Mouse (Mus musculus): Measurements from ENCODE around the gene Fam241b. TPM values are rescaled to one million over a fixed set of nuclear protein-coding genes. Genes with fewer than 3 reads are reported as not detected.

Gene Fam241b
- polyA plus RNA-seq (2012; rRNA removed) (8.4 and 8.5 TPM in 2 replicates), polyA plus RNA-seq (2014; fragmentation: Nextera tagmentation; extraction: Ambion mirVana) (5.0 and 5.4 TPM in 2 replicates)

DNA sequence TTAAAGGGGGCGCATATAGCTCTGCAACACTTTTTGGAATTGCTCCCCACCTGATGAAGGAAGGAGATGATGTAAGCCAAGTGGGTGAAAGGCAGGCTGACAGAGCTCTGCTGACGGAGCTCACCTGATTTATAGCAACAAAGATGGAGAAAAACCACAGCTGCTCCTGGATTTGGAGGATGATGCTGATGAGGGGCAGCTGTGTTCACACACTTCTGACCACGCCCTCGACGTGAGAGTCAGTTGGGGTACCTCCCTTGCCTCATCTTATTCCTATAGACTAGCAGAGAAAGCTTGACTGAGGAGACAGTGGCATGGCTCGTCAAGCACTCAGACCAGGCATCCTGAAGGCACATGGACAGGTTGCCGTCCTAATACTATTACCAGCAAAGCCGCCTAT, at the start of gene Fam241b:
Fam241b (minus strand) TSS at position 101 of the 400 bp plus-strand sequence.
- WGBS = 52% methylated on average over 8 of the region's 8 CpGs
- DNase-seq (ENCODE audit: low spot score) (no peak), ATAC-seq (ENCODE audit: low FRiP score, low read depth) (no peak)
- no peaks in the 10 kb centered on the region for H3K4me1 ChIP-seq (ENCODE audit: control insufficient read depth, insufficient read depth, low read length)
- no peak within 1 kb of the TSS for H3K4me3 ChIP-seq (replicated peaks; ENCODE audit: low read length)
- H3K9me3 ChIP-seq (ENCODE audit: control insufficient read depth, low read length) = no peaks in the 10 kb centered on the region
- no peak for TF ChIP-seq POLR2A (IDR thresholded peaks at IDR 0.05; ENCODE audit: borderline replicate concordance, extremely low read depth, insufficient read depth, insufficient read length)
- no peak within 1 kb of the TSS for H3K9ac ChIP-seq (ENCODE audit: low read depth, low read length, severe bottlenecking)
- H3K4me2 ChIP-seq (replicated peaks; ENCODE audit: low read depth, low read length, severe bottlenecking) = no peak within 1 kb of the TSS
- no peaks in the 10 kb centered on the region for H3K27me3 ChIP-seq (ENCODE audit: control insufficient read depth, insufficient read depth, low read length)
- H3K36me3 ChIP-seq (ENCODE audit: control insufficient read depth, insufficient read depth, low read length) = no peaks in the 10 kb centered on the region
- H3K27ac ChIP-seq (replicated peaks; ENCODE audit: low read depth, low read length) = no peak within 1 kb of the TSS

DNA sequence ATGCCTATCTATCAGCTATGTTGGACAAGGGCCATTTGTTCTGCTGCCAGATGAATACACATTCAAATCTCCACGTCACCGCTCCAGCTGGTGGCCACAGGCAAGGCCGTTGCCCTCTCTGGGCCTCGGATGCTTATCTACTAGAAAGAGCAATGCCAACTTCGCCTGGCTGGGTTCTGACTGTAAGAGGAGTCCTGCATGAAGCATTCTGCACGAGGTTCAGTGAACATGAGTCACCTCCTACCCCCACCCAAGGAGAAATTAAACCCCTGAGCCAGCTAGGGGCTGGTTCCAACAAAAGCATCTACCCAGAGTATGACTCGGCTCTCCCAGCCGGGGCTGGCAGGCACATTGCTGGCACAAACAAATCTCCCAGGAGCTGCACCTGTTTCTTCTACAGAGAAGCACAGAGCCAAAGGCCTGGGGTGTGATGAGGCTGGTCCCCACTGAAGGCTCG, 49.0 kb upstream of the Fam241b start:
- Histone ChIP-seq H3K4me2 (replicated peaks; ENCODE audit: low read depth, low read length, severe bottlenecking) (no peak overlapping the region), H3K27me3 (ENCODE audit: control insufficient read depth, insufficient read depth, low read length) (no peaks in the 10 kb centered on the region), H3K4me3 (replicated peaks; ENCODE audit: low read length) (no peak overlapping the region), H3K9me3 (ENCODE audit: control insufficient read depth, low read length) (no peaks in the 10 kb centered on the region), H3K27ac (replicated peaks; ENCODE audit: low read depth, low read length) (no peak overlapping the region), H3K36me3 (ENCODE audit: control insufficient read depth, insufficient read depth, low read length) (no peaks in the 10 kb centered on the region), H3K9ac (ENCODE audit: low read depth, low read length, severe bottlenecking) (no peak overlapping the region), H3K4me1 (ENCODE audit: control insufficient read depth, insufficient read depth, low read length) (no peaks in the 10 kb centered on the region; the same call in 1 of the 2 replicates)
- ATAC-seq (ENCODE audit: low FRiP score, low read depth) (no peak), DNase-seq (ENCODE audit: low spot score) (no peak)
- no peak for TF ChIP-seq POLR2A (IDR thresholded peaks at IDR 0.05; ENCODE audit: borderline replicate concordance, extremely low read depth, insufficient read depth, insufficient read length)
- 63% methylated on average over 9 of the region's 9 CpGs for WGBS

DNA sequence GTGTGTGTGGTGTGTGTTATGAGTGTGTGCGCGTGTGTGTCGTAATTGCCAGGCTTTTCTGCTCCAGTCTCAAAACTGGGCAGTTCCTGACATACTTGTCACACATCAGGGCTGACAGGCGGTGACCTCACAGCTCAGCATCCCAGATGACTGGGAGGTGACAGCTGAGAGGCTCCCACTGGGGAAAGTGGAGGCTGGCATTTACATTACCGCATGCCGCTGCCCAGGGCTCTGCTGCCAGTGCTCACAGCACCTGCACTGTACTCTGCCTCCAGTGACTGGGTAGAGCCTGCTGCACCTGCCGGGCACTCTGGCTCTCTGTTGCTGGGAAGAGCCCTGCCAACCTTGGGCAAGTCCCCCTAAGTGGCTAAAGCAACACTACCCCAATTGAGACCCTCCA, 47.1 kb upstream of the Fam241b start:
- no peak overlapping the region for H3K27ac ChIP-seq (replicated peaks; ENCODE audit: low read depth, low read length)
- WGBS = 89% methylated on average over 7 of the region's 7 CpGs
- no peak overlapping the region for H3K4me2 ChIP-seq (replicated peaks; ENCODE audit: low read depth, low read length, severe bottlenecking)
- no peaks in the 10 kb centered on the region; the same call in 1 of the 2 replicates for H3K4me1 ChIP-seq (ENCODE audit: control insufficient read depth, insufficient read depth, low read length)
- no peak for TF ChIP-seq POLR2A (IDR thresholded peaks at IDR 0.05; ENCODE audit: borderline replicate concordance, extremely low read depth, insufficient read depth, insufficient read length)
- ATAC-seq (ENCODE audit: low FRiP score, low read depth) (no peak), DNase-seq (ENCODE audit: low spot score) (no peak)
- no peak overlapping the region for H3K9ac ChIP-seq (ENCODE audit: low read depth, low read length, severe bottlenecking)
- H3K4me3 ChIP-seq (replicated peaks; ENCODE audit: low read length) = no peak overlapping the region
- H3K36me3 ChIP-seq (ENCODE audit: control insufficient read depth, insufficient read depth, low read length) = no peaks in the 10 kb centered on the region
- H3K9me3 ChIP-seq (ENCODE audit: control insufficient read depth, low read length) = no peaks in the 10 kb centered on the region
- H3K27me3 ChIP-seq (ENCODE audit: control insufficient read depth, insufficient read depth, low read length) = no peaks in the 10 kb centered on the region

- no peak for TF ChIP-seq POLR2A (IDR thresholded peaks at IDR 0.05; ENCODE audit: borderline replicate concordance, extremely low read depth, insufficient read depth, insufficient read length)
- WGBS = 80% methylated on average over 2 of the region's 4 CpGs
- Histone ChIP-seq H3K27ac (replicated peaks; ENCODE audit: low read depth, low read length) (no peak overlapping the region), H3K4me1 (ENCODE audit: control insufficient read depth, insufficient read depth, low read length) (no peaks in the 10 kb centered on the region), H3K9ac (ENCODE audit: low read depth, low read length, severe bottlenecking) (no peak overlapping the region), H3K9me3 (ENCODE audit: control insufficient read depth, low read length) (no peaks in the 10 kb centered on the region), H3K27me3 (ENCODE audit: control insufficient read depth, insufficient read depth, low read length) (no peaks in the 10 kb centered on the region), H3K4me3 (replicated peaks; ENCODE audit: low read length) (no peak overlapping the region), H3K36me3 (ENCODE audit: control insufficient read depth, insufficient read depth, low read length) (no peaks in the 10 kb centered on the region), H3K4me2 (replicated peaks; ENCODE audit: low read depth, low read length, severe bottlenecking) (no peak overlapping the region)
- no peak for ATAC-seq (ENCODE audit: low FRiP score, low read depth)
- DNase-seq (ENCODE audit: low spot score) = no peak
These were observed 46.2 kb upstream of the Fam241b start for GRCm38 (mm10) chr10:62189910-62190309.

- DNase-seq (ENCODE audit: low spot score) (no peak), ATAC-seq (ENCODE audit: low FRiP score, low read depth) (no peak)
- H3K4me3 ChIP-seq (replicated peaks; ENCODE audit: low read length) = no peak overlapping the region
- H3K27me3 ChIP-seq (ENCODE audit: control insufficient read depth, insufficient read depth, low read length) = no peaks in the 10 kb centered on the region
- no peaks in the 10 kb centered on the region for H3K9me3 ChIP-seq (ENCODE audit: control insufficient read depth, low read length)
- WGBS = 71% methylated on average over 3 of the region's 3 CpGs
- no peak overlapping the region for H3K4me2 ChIP-seq (replicated peaks; ENCODE audit: low read depth, low read length, severe bottlenecking)
- TF ChIP-seq POLR2A (IDR thresholded peaks at IDR 0.05; ENCODE audit: borderline replicate concordance, extremely low read depth, insufficient read depth, insufficient read length) = no peak
- no peaks in the 10 kb centered on the region for H3K4me1 ChIP-seq (ENCODE audit: control insufficient read depth, insufficient read depth, low read length)
- no peaks in the 10 kb centered on the region for H3K36me3 ChIP-seq (ENCODE audit: control insufficient read depth, insufficient read depth, low read length)
- H3K9ac ChIP-seq (ENCODE audit: low read depth, low read length, severe bottlenecking) = no peak overlapping the region
- H3K27ac ChIP-seq (replicated peaks; ENCODE audit: low read depth, low read length) = no peak overlapping the region
These were observed 45.6 kb upstream of the Fam241b start for GRCm38 (mm10) chr10:62189303-62189702.

GRCm38 (mm10) chr10:62186882-62187281, 43.2 kb upstream of the Fam241b start:
- Histone ChIP-seq H3K36me3 (ENCODE audit: control insufficient read depth, insufficient read depth, low read length) (no peaks in the 10 kb centered on the region), H3K9me3 (ENCODE audit: control insufficient read depth, low read length) (no peaks in the 10 kb centered on the region), H3K27ac (replicated peaks; ENCODE audit: low read depth, low read length) (no peak overlapping the region), H3K4me3 (replicated peaks; ENCODE audit: low read length) (no peak overlapping the region), H3K27me3 (ENCODE audit: control insufficient read depth, insufficient read depth, low read length) (no peaks in the 10 kb centered on the region), H3K9ac (ENCODE audit: low read depth, low read length, severe bottlenecking) (no peak overlapping the region), H3K4me1 (ENCODE audit: control insufficient read depth, insufficient read depth, low read length) (no peaks in the 10 kb centered on the region), H3K4me2 (replicated peaks; ENCODE audit: low read depth, low read length, severe bottlenecking) (no peak overlapping the region)
- ATAC-seq (ENCODE audit: low FRiP score, low read depth) (peak; percentile 67; the same call in 1 of the 2 replicates), DNase-seq (ENCODE audit: low spot score) (peak; percentile 83)
- 22% methylated on average over 7 of the region's 7 CpGs for WGBS
- no peak for TF ChIP-seq POLR2A (IDR thresholded peaks at IDR 0.05; ENCODE audit: borderline replicate concordance, extremely low read depth, insufficient read depth, insufficient read length)
